Mouse (Mus musculus) ES-E14 (cell line): Measurements from ENCODE around the gene Dcpp3.

Experiments used
- CHD2 ChIP-seq: IDR thresholded peaks from 2 replicates; pipeline ENCODE4 v1.6.1; 2014; ENCODE audit warnings: mild to moderate bottlenecking, low read depth, low read length, inconsistent platforms
- HCFC1 ChIP-seq: IDR thresholded peaks from 2 replicates; pipeline ENCODE4 v1.6.1; 2012; ENCODE audit warnings: low read length, inconsistent platforms, borderline replicate concordance; ENCODE audit not compliant: insufficient read depth
- MAFK ChIP-seq: IDR thresholded peaks from 2 replicates; pipeline ENCODE4 v1.6.1; 2014; ENCODE audit warnings: mild to moderate bottlenecking, low read depth, low read length, inconsistent platforms; ENCODE audit not compliant: insufficient read depth
- ZC3H11A ChIP-seq: IDR thresholded peaks from 2 replicates; pipeline ENCODE4 v1.6.1; 2012; ENCODE audit warnings: low read depth, mild to moderate bottlenecking, inconsistent platforms, low read length, borderline replicate concordance

GRCm38 (mm10) chr17:23966658-23967401 is 49.6 kb downstream of the Dcpp3 start:
- TF ChIP-seq MAFK = no peak
- no peak for TF ChIP-seq HCFC1
- no peak for TF ChIP-seq CHD2
- no peak for TF ChIP-seq ZC3H11A
